In the genomic region with DNA sequence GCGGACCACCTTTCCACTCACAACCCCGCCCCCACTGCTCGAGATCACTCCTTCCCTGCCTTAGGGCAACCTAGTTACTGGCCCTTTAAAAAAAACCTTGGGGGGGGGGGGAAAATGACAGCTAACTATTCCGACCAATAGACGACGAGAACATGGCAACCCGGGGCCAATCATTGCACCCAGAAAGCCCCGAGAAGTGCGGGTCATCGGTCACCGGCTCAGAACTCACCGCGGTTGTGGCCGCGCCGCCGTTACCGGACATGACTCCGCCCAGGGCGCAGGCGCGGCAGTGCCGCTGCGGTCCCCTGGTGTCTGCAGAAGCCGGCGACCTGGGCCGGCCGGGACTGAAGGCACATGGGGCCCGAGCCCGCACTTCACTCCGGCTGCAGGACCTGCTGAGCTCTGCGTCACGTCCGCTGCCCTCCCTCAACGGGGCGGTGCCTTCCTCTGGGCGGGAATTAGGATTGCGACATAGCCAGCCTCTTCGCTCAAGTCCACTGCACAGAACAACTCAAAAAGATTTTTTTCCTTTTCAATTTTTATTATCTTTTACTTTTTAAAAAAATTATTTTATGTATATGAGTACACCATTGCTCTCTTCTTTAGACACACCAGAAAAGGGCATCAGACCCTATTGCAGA, we compare ENCODE assay signal across 7 mouse cellular contexts. TPM values are rescaled to one million over a fixed set of nuclear protein-coding genes. Genes with fewer than 3 reads are reported as not detected.
A peak's percentile ranks its signal among the peaks of the same experiment; 100 is the strongest.
DNase-seq lines count a peak whose midpoint lies in the region; ATAC-seq lines count a peak whose summit lies in the region.

A gene (minus strand): TSS at position 448 of the 641 bp plus-strand sequence.

- under 1% methylated on average over 39 of the region's 39 CpGs for WGBS in intestine, embryonic 15.5 days
- WGBS in midbrain, embryonic 10.5 days = under 1% methylated on average over 39 of the region's 39 CpGs

- H3K4me3 ChIP-seq in intestine, embryonic 15.5 days (replicated peaks) = peak within 1 kb of the TSS; percentile 83
- H3K4me3 ChIP-seq in midbrain, embryonic 10.5 days = peak within 1 kb of the TSS; percentile 87

- H3K4me2 ChIP-seq in intestine, embryonic 15.5 days (replicated peaks) = peak within 1 kb of the TSS; percentile 72

- H3K4me1 ChIP-seq in intestine, embryonic 15.5 days (replicated peaks) = peaks cover 13% of the 10 kb centered on the region
- H3K4me1 ChIP-seq in midbrain, embryonic 10.5 days = peaks cover 21% of the 10 kb centered on the region

- DNase-seq in adrenal gland, adult 18-20 months (ENCODE audit: low spot score in 2 of 2) = peak; percentile 87 to 88
- peak; percentile 93 for DNase-seq in embryo, embryonic 11 days
- DNase-seq in gastrocnemius, postnatal 25 days = peak; percentile 92
- peak; percentile 92 to 94 for DNase-seq in left cerebral cortex, postnatal 25 days (ENCODE audit: low spot score in 2 of 2)
- peak; percentile 94 for DNase-seq in midbrain, embryonic 10.5 days (ENCODE audit: low spot score)
- peak; percentile 78 for DNase-seq in right cerebral cortex, postnatal 4 days

- no peaks in the 10 kb centered on the region for H3K9me3 ChIP-seq in intestine, embryonic 15.5 days
- H3K9me3 ChIP-seq in midbrain, embryonic 10.5 days (replicated peaks) = no peaks in the 10 kb centered on the region

- ATAC-seq in intestine, embryonic 15.5 days = peak; percentile 97

- intact Hi-C loops in left cerebral cortex, postnatal 25 days (cut with DNase I) = no loop called here

- peak within 1 kb of the TSS; percentile 92 for H3K9ac ChIP-seq in intestine, embryonic 15.5 days

- peaks cover 30% of the 10 kb centered on the region for H3K36me3 ChIP-seq in intestine, embryonic 15.5 days
- peaks cover 64% of the 10 kb centered on the region for H3K36me3 ChIP-seq in midbrain, embryonic 10.5 days

- peak within 1 kb of the TSS; percentile 99 for H3K27ac ChIP-seq in intestine, embryonic 15.5 days
- H3K27ac ChIP-seq in midbrain, embryonic 10.5 days (replicated peaks) = peak within 1 kb of the TSS; percentile 98

- H3K27me3 ChIP-seq in intestine, embryonic 15.5 days (replicated peaks) = no peaks in the 10 kb centered on the region
- H3K27me3 ChIP-seq in midbrain, embryonic 10.5 days (ENCODE audit: low read depth, poor library complexity, severe bottlenecking) = no peaks in the 10 kb centered on the region

RNA-seq across cellular contexts. Expression of the gene that starts here (rescaled TPM):
- total RNA-seq in adrenal gland, adult 18-20 months (2021) = 10 to 100 TPM; 52.3 to 87.5 TPM
- total RNA-seq in gastrocnemius, postnatal 25 days (2021) = 10 to 100 TPM; 20.3 to 24.3 TPM
- 128 and 141 TPM in 2 replicates for polyA plus RNA-seq in intestine, embryonic 15.5 days (2015; fragmentation: Nextera tagmentation; extraction: Ambion mirVana)
- total RNA-seq in left cerebral cortex, postnatal 25 days (2021) = 10 to 100 TPM; 14.8 to 22.0 TPM
- 168 and 189 TPM in 2 replicates for polyA plus RNA-seq in midbrain, embryonic 10.5 days (2016; fragmentation: Nextera tagmentation; extraction: Ambion mirVana)

Comparison
In these comparisons a context has a peak if more than half of its experiments do, and no peak if none do; other contexts are left out.
1. Peak in every context shown above with its lines: DNase-seq, ATAC-seq, H3K4me3 ChIP-seq and H3K27ac ChIP-seq.